Mouse (Mus musculus) embryo, embryonic 10 days (tissue): ENCODE results near the gene Clcf1.

Experiments used
- DNase-seq: peaks from one replicate; pipeline ENCODE4 v3.0.0-alpha.2; 2015; ENCODE audit warnings: low spot score

The Clcf1 gene

DNA sequence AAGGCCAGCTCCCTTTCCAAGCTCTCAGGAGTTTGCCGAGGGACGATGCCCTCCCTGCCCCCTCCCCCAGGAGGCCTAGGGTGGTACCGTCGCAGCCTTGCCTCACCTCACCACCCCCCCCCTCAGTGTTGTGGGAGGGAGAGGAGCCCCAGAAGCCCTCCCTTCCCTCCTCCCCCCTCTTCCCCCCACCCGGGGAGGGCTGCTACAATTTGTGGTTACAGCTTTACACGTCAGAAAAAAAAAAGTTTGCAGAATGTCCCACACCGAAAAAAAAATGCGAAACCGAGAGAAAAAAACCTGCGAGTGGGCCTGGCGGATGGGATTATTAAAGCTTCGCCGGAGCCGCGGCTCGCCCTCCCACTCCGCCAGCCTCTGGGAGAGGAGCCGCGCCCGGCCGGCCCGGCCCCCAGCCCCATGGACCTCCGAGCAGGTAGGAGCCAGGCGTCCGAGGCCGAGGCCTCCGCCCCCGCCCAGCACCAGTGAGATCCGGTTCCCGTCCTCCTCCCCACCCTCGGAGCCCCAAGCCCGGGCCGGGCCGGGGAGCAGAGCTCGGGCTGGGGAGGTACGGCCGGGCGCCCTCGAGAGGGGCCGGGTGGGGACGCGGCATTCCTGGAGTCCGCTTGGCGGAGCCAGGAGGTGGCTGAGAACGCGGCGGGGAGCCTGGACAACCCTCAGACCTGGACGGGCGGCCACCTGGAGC is at the start of gene Clcf1, which contains the start of gene AC109138.7:
Gene Clcf1 (plus strand): TSS at position 168 of the 700 bp plus-strand sequence.
Gene AC109138.7 (plus strand): TSS at position 287 of the 700 bp plus-strand sequence.
- peak; percentile 59 for DNase-seq

GRCm38 (mm10) chr19:4164721-4165120 is 49.3 kb upstream of the Clcf1 start:
- DNase-seq = no peak

DNA sequence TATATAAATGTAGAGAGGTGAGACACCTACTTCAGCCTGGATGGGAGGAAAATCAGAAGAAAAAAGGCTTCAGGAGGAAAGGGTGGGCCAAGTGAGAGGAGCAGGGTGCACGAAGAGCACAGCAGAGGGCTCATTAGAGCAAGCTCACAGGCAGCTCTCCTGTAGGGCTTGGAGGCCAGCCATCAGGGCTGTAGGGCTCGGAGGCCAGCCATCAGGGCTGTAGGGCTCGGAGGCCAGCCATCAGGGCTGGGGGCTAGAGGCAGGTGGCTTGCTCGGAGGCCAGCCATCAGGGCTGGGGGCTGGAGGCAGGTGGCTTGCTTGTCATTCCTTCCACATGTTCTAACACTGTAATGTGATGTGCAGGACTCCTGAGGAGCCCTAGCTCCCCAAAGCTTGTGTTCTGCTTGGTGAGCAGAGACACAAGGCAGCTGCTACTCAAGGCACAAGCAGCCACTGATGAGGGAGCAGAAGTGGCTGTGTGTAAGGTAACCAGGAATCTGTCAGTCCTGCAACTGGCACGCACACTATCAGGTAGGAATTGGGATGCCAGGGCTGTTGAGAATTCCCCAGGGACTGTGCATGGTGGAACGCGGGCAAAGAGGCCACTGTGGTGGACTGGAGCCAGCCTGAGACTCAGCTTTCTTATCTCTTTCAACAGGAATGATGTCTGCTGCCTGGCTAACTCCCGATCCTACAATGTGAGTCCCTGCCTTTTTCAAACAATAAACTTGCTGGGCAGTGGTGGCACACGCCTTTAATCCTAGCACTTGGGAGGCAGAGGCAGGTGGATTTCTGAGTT is 47.2 kb upstream of the Clcf1 start:
- no peak for DNase-seq

DNA sequence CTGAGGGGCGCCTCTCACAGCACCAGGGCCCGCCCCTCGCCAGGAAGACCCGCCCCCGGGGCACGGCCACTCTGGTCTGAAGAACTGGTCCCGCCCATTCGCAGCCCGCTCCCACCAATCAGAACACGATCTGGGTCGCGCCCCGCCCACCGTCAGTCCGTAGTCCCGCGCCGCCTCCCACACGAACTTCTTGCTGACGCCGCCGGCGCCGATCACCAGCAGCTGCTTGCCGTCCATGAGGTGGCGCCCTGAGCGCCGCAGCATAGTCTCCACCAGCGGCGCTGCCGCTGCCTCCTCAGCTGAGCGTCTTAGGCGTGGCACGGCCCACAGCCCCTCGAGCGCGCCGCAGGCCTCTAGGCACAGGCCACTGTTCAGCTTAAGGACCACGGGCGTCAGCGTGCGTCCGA is 44.7 kb upstream of the Clcf1 start:
- DNase-seq = peak; percentile 100

DNA sequence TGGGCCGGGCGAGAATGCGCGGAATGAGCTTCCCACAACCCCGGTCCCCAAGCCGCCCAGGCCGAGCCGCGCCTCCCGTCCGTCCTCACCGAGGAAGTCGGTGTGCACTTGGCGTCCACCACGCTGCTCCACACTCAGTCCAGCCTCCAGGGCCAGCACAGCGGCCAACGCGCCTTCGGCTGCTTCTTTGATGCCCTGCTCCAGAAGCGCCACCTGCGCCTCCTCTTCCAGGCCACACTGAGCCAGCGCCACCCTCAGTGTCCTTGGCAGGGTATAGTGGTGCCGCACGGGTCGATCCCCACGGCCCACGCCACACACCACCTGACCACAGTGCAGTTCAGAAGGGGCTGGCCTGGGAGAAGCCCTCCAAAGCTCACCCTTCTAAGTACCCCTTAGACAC is 44.2 kb upstream of the Clcf1 start:
- no peak for DNase-seq

- no peak for DNase-seq
Observed at GRCm38 (mm10) chr19:4170723-4171392, 43.2 kb upstream of the Clcf1 start.

- no peak for DNase-seq
Observed at GRCm38 (mm10) chr19:4171393-4172290, 42.4 kb upstream of the Clcf1 start.

GRCm38 (mm10) chr19:4172925-4173324 is 41.1 kb upstream of the Clcf1 start:
- DNase-seq = no peak

DNA sequence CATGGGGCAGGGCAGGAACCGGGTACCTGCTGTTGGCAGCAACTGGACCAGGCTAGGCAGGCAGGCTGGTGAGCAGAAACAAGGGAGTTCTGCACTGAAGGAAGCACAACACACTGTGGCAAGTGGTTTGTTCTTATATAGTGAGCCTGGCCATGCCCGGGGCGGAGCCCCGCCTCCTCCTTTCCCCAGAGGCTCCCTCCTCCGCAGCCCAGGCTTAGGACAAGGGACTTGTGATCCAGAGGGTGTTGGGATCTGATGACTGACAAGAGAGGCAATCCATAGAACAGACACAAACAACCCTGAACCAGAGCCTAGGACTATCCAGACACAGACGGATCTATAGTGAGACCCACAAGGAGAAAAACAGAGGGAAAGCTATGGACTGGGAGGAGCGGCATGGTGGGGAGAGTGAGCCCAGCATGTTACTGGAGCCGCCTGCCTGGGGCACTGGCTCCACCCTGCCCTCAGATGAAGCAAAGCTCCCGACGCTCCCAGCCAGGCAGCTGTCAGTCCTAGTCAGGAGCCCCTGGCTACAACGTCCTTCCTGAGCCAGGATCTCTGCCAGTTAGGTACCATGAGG is 38.6 kb upstream of the Clcf1 start, which contains the start of gene Carns1:
Gene Carns1 (minus strand): TSS at position 112 of the 580 bp plus-strand sequence.
- DNase-seq = peak; percentile 33

GRCm38 (mm10) chr19:4180411-4180810 is 33.6 kb upstream of the Clcf1 start:
- DNase-seq = no peak

GRCm38 (mm10) chr19:4181892-4182291 is 32.1 kb upstream of the Clcf1 start:
- peak; percentile 66 for DNase-seq

GRCm38 (mm10) chr19:4183689-4184088 is 30.3 kb upstream of the Clcf1 start:
- no peak for DNase-seq

- DNase-seq = no peak
Observed at GRCm38 (mm10) chr19:4184976-4185975, 28.8 kb upstream of the Clcf1 start.

DNA sequence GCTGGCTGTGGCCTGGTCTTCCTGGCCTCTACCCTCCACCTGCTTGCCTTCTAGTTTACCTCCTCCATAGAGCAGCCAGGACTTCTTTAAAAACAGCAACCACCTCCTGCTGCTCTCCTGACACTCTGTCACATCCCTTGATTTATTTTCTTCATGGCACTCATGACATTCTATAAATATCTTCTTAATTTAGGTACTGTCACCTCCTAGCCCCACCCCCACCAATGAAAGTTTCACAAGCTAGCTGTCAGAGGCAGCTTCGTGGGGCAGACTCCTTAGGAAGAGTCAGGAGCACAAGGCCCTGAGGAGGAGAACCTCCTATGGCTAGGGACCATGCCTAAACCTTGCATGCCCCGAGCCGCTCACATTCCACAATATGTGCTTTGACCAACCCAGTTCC is 26.7 kb upstream of the Clcf1 start:
- DNase-seq = no peak

DNA sequence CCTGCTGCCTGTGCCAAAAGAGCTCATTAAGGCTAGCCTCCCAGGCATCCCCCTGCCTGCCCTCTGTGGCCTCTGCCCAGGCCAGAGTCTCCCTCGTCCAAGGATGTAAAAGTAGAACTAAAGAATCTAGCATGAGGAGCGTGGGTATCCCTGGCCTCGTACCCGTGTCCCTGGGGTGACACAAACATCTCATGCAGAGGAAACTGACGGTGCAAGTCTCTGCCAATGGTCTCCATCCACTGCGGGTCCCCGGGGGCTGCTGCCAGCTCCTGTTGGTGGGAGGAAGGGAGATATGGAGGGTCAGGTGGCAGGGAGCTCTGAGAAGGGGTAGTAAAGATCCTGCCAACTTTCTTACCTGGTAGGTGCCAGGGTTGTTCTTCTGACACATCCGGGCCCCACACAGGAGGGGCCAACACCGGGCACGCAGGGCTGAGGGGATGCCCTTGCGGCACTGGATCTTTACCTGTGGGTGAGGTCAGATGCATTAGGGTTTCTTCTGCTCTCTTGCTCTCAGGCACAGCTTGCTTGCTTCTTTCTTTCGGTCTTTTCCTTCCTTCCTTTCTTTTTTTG is 24.9 kb upstream of the Clcf1 start:
- no peak for DNase-seq

- no peak for DNase-seq
Observed at GRCm38 (mm10) chr19:4190831-4191334, 23.2 kb upstream of the Clcf1 start, which contains the start of gene Tbc1d10c. TSS of gene Tbc1d10c (minus strand) at chr19:4191284.

- DNase-seq = peak; percentile 93
Observed at GRCm38 (mm10) chr19:4191528-4192250, 22.3 kb upstream of the Clcf1 start, which contains the start of gene Ppp1ca. TSS of gene Ppp1ca (plus strand) at chr19:4192065.

DNA sequence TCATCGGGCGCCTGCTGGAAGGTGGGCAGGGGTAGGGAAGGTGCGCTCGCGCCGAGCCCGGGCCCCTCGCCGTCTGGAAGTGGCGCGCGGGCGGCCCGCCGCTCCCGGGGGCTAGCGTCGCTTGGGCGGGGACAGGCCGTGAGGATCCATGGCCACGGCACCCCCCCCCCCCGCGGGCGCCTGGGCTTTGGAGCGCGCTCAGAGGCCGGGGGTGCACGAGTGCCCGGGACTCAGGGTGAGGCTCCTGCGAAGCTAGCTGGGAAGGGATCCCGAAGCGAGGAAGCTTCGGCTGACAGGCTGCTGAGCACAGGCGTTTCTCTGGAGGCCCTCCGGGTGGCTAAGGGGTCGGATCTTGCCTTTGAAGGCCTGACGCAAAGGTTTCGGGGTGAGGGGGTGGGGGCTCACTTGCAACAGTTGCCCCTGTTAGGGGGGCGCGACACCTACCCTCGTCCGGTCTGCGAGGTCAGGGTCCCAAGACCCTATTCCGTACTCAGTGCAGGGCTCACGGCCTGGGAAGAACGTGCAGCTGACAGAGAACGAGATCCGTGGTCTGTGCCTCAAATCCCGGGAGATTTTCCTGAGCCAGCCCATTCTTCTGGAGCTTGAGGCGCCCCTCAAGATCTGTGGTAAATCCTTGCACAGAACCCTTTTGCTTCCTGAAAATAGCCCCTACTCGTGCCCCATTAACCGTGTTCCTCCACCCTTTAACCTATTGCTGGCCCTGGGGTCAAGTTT is 21.6 kb upstream of the Clcf1 start:
- peak; percentile 31 for DNase-seq
